Mouse (Mus musculus) CH12.LX (cell line): ENCODE measurements around the gene Btbd1. TPM values are rescaled to one million over a fixed set of nuclear protein-coding genes. Genes with fewer than 3 reads are reported as not detected.
A peak's percentile ranks its signal among the peaks of the same experiment; 100 is the strongest.

ENCODE experiments used
- DNase-seq: peaks from one replicate; pipeline ENCODE4 v3.0.0-alpha.2; 2013; ENCODE audit errors: extremely low read depth
- H3K27ac ChIP-seq: 2 replicates; pipeline ENCODE4 v1.5.1; 2012; ENCODE audit warnings: low read depth, mild to moderate bottlenecking, control low read depth, moderate library complexity; ENCODE audit not compliant: insufficient read depth
- H3K27me3 ChIP-seq: replicated peaks from 2 replicates; pipeline ENCODE3; 2012; ENCODE audit warnings: inconsistent platforms
- H3K36me3 ChIP-seq, 2 experiments: replicated peaks in 1 of 2; 2 replicates each; pipeline versions ENCODE3 to v1.6.1; 2012; ENCODE audit warnings: inconsistent platforms in 1 of 2, low read length in 1 of 2, mild to moderate bottlenecking in 1 of 2, mixed read lengths in 1 of 2, moderate library complexity in 1 of 2; ENCODE audit not compliant: control insufficient read depth in 1 of 2, insufficient read depth in 1 of 2
- H3K4me1 ChIP-seq, 2 experiments: 2 replicates each; pipeline ENCODE4 v1.6.1; 2012; ENCODE audit warnings: inconsistent platforms in 1 of 2, moderate library complexity in 1 of 2; ENCODE audit not compliant: insufficient read depth in 2 of 2, control insufficient read depth in 1 of 2
- H3K4me2 ChIP-seq: 2 replicates; pipeline ENCODE4 v1.6.1; 2012; ENCODE audit warnings: low read depth, mild to moderate bottlenecking, control low read depth; ENCODE audit not compliant: poor library complexity, insufficient read depth, severe bottlenecking
- H3K4me3 ChIP-seq, 3 experiments: fragments of 150-350 bp in 1 of 3; sonication (generic) in 1 of 3; replicated peaks in 1 of 3; 2 replicates each; pipeline versions ENCODE3 to v1.5.1; 2011 to 2012; ENCODE audit warnings: low read depth in 2 of 3, low read length in 2 of 3, mild to moderate bottlenecking in 2 of 3, moderate library complexity in 2 of 3, control low read depth in 1 of 3, improper control_type of control experiment in 1 of 3, inconsistent platforms in 1 of 3, mixed read lengths in 1 of 3; ENCODE audit not compliant: poor library complexity in 1 of 3
- H3K79me2 ChIP-seq: replicated peaks from 2 replicates; pipeline ENCODE4 v1.6.1; 2012; ENCODE audit warnings: mild to moderate bottlenecking, moderate library complexity; ENCODE audit not compliant: control insufficient read depth, poor library complexity, insufficient read depth, severe bottlenecking; ENCODE audit errors: extremely low read depth
- H3K9ac ChIP-seq: 2 replicates; pipeline ENCODE4 v1.6.1; 2012; ENCODE audit warnings: low read depth, mild to moderate bottlenecking, control low read depth, moderate library complexity; ENCODE audit not compliant: insufficient read depth
- H3K9me3 ChIP-seq: replicated peaks from 2 replicates; pipeline ENCODE3; 2012; ENCODE audit warnings: low read length, inconsistent platforms, mixed read lengths
- BHLHE40 ChIP-seq: IDR thresholded peaks from 2 replicates; pipeline ENCODE4 v1.6.1; 2011; ENCODE audit warnings: mild to moderate bottlenecking, low read depth, low read length, improper control_type of control experiment
- CHD1 ChIP-seq: IDR thresholded peaks from 2 replicates; pipeline ENCODE4 v1.6.1; 2012; ENCODE audit warnings: low read depth, low read length, improper control_type of control experiment, inconsistent platforms
- CTCF ChIP-seq, 2 experiments: IDR thresholded peaks in 1 of 2; conservative IDR thresholded peaks in 1 of 2; 2 replicates each; pipeline ENCODE4 v1.5.1; 2011 to 2012; ENCODE audit warnings: low read depth in 2 of 2, low read length in 2 of 2, improper control_type of control experiment in 1 of 2, inconsistent platforms in 1 of 2, mild to moderate bottlenecking in 1 of 2, moderate library complexity in 1 of 2
- ELF1 ChIP-seq: IDR thresholded peaks from 2 replicates; pipeline ENCODE4 v1.6.1; 2014; ENCODE audit warnings: low read depth, mild to moderate bottlenecking, inconsistent platforms, low read length, improper control_type of control experiment
- EP300 ChIP-seq: IDR thresholded peaks from 2 replicates; pipeline ENCODE4 v1.6.1; 2011; ENCODE audit warnings: low read length, improper control_type of control experiment
- HCFC1 ChIP-seq: IDR thresholded peaks from 2 replicates; pipeline ENCODE4 v1.6.1; 2012; ENCODE audit warnings: low read depth, mild to moderate bottlenecking, inconsistent platforms, low read length, improper control_type of control experiment
- IRF4 ChIP-seq: IDR thresholded peaks from 2 replicates; pipeline ENCODE4 v1.6.1; 2014; ENCODE audit warnings: low read depth, mild to moderate bottlenecking, inconsistent platforms, low read length, improper control_type of control experiment
- JUN ChIP-seq: IDR thresholded peaks from 2 replicates; pipeline ENCODE4 v1.6.1; 2011; ENCODE audit warnings: low read depth, mild to moderate bottlenecking, low read length, improper control_type of control experiment, moderate library complexity; ENCODE audit not compliant: insufficient read depth
- JUND ChIP-seq: conservative IDR thresholded peaks from 2 replicates; pipeline ENCODE4 v1.6.1; 2011; ENCODE audit warnings: low read depth, low read length, improper control_type of control experiment
- KAT2A ChIP-seq: IDR thresholded peaks from 2 replicates; pipeline ENCODE4 v1.6.1; 2012; ENCODE audit warnings: low read length, improper control_type of control experiment, inconsistent platforms; ENCODE audit not compliant: insufficient replicate concordance
- MAX ChIP-seq: IDR thresholded peaks from 2 replicates; pipeline ENCODE4 v1.6.1; 2011; ENCODE audit warnings: low read length, improper control_type of control experiment
- MAZ ChIP-seq: IDR thresholded peaks from 2 replicates; pipeline ENCODE4 v1.6.1; 2012; ENCODE audit warnings: low read depth, mild to moderate bottlenecking, inconsistent platforms, low read length, improper control_type of control experiment, moderate library complexity
- MEF2A ChIP-seq: IDR thresholded peaks from 2 replicates; pipeline ENCODE4 v1.6.1; 2014; ENCODE audit warnings: low read depth, mild to moderate bottlenecking, inconsistent platforms, low read length, improper control_type of control experiment, borderline replicate concordance
- MXI1 ChIP-seq: IDR thresholded peaks from 2 replicates; pipeline ENCODE4 v1.6.1; 2011; ENCODE audit warnings: mild to moderate bottlenecking, low read depth, low read length, improper control_type of control experiment
- MYC ChIP-seq: IDR thresholded peaks from 2 replicates; pipeline ENCODE4 v1.6.1; 2011; ENCODE audit warnings: low read depth, mild to moderate bottlenecking, improper control_type of control experiment, low read length
- NELFE ChIP-seq: IDR thresholded peaks from 2 replicates; pipeline ENCODE4 v1.6.1; 2011; ENCODE audit warnings: low read depth, low read length, improper control_type of control experiment
- NRF1 ChIP-seq: IDR thresholded peaks from 2 replicates; pipeline ENCODE4 v1.6.1; 2014; ENCODE audit warnings: low read depth, mild to moderate bottlenecking, inconsistent platforms, low read length, improper control_type of control experiment, moderate library complexity
- POLR2A ChIP-seq: IDR thresholded peaks from 2 replicates; pipeline ENCODE4 v1.6.1; 2011; ENCODE audit warnings: low read depth, mild to moderate bottlenecking, improper control_type of control experiment, low read length
- POLR2AphosphoS2 ChIP-seq: IDR thresholded peaks from 2 replicates; pipeline ENCODE4 v1.6.1; 2011; ENCODE audit warnings: low read depth, low read length, improper control_type of control experiment
- RAD21 ChIP-seq: IDR thresholded peaks from 2 replicates; pipeline ENCODE4 v1.6.1; 2011; ENCODE audit warnings: low read depth, mild to moderate bottlenecking, low read length, improper control_type of control experiment, moderate library complexity
- RCOR1 ChIP-seq: conservative IDR thresholded peaks from 2 replicates; pipeline ENCODE4 v1.6.1; 2012; ENCODE audit warnings: low read depth, mild to moderate bottlenecking, inconsistent platforms, low read length, improper control_type of control experiment
- SMC3 ChIP-seq: IDR thresholded peaks from 2 replicates; pipeline ENCODE4 v1.6.1; 2011; ENCODE audit warnings: low read depth, low read length, improper control_type of control experiment
- TBP ChIP-seq: conservative IDR thresholded peaks from 2 replicates; pipeline ENCODE4 v1.6.1; 2011; ENCODE audit warnings: low read depth, low read length, improper control_type of control experiment
- TCF12 ChIP-seq: IDR thresholded peaks from 2 replicates; pipeline ENCODE4 v1.6.1; 2014; ENCODE audit warnings: low read depth, mild to moderate bottlenecking, inconsistent platforms, low read length, improper control_type of control experiment
- UBTF ChIP-seq: IDR thresholded peaks from 2 replicates; pipeline ENCODE4 v1.6.1; 2012; ENCODE audit warnings: low read depth, mild to moderate bottlenecking, inconsistent platforms, low read length, improper control_type of control experiment, moderate library complexity
- USF1 ChIP-seq: IDR thresholded peaks from 2 replicates; pipeline ENCODE4 v1.6.1; 2014; ENCODE audit warnings: low read depth, mild to moderate bottlenecking, inconsistent platforms, low read length, improper control_type of control experiment
- ZC3H11A ChIP-seq: IDR thresholded peaks from 2 replicates; pipeline ENCODE4 v1.6.1; 2012; ENCODE audit warnings: low read depth, mild to moderate bottlenecking, inconsistent platforms, low read length, improper control_type of control experiment
- ZKSCAN1 ChIP-seq: IDR thresholded peaks from 2 replicates; pipeline ENCODE4 v1.6.1; 2012; ENCODE audit warnings: low read depth, inconsistent platforms, low read length, improper control_type of control experiment, borderline replicate concordance
- ZMIZ1 ChIP-seq: IDR thresholded peaks from 2 replicates; pipeline ENCODE4 v1.6.1; 2012; ENCODE audit warnings: low read depth, mild to moderate bottlenecking, inconsistent platforms, low read length, improper control_type of control experiment
- ZNF384 ChIP-seq: IDR thresholded peaks from 2 replicates; pipeline ENCODE4 v1.6.1; 2012; ENCODE audit warnings: low read depth, low read length, improper control_type of control experiment, inconsistent platforms
- dilution Hi-C: fragments of 300-500 bp; cut with MboI; formaldehyde crosslinking; loops from 2 replicates; pipeline ENCODE4 v1.14.3; 2020; ENCODE audit warnings: low sequenced_read_pairs; ENCODE audit not compliant: extremely low pct_unique_long_range_greater_than_20kb, extremely low pct_ligation_motif_present
- in situ Hi-C: fragments of 300-500 bp; cut with MboI; formaldehyde crosslinking; loops from 3 replicates; pipeline ENCODE4 v1.14.3; 2019; ENCODE audit warnings: low sequenced_read_pairs, low pct_ligation_motif_present, low pct_unique_long_range_greater_than_20kb, mixed read lengths
- polyA plus RNA-seq: library from polyadenylated mRNA; unstranded; fragments of >175 nt; gene quantifications from 2 replicates; pipeline ENCODE4 v1.2.1, GENCODE M21; 2012; ENCODE audit warnings: low read depth; ENCODE audit not compliant: insufficient read length
- total RNA-seq, 2 experiments: library from RNA; depleted of rRNA; stranded (reverse); fragments of 300-350 nt in 1 of 2; fragments of >200 nt in 1 of 2; gene quantifications; 2 replicates each; pipeline ENCODE4 v1.2.3; 2012 to 2014

The Btbd1 gene
- total and polyA plus RNA-seq, 3 experiments = 45.8 to 88.8 (median 67.1) TPM

DNA sequence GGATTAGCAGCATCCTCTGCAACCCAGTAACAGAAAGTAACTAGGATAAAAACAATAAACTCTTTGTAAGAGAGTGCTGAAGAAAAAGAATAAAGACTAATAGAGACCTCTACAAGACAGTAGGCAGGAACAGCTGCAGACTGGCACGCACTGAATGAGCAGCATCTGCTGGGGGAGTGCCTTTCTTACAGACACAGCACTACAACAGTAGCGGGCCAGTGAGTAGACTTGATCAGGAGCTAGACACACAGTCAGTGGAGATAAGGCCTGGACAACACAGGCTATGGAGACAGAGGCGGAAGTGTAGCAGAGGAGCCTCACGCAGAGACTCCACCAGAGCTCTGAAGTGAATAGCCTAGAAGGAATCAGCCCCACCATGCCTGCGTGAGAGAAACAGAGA lies 23.2 kb downstream of the Btbd1 start:
- H3K4me1 ChIP-seq = no peaks in the 10 kb centered on the region
- no peak for DNase-seq
- H3K4me2 ChIP-seq = no peak overlapping the region
- no peak overlapping the region for H3K27ac ChIP-seq
- peaks cover 7% of the 10 kb centered on the region; the same call in 1 of the 2 replicates for H3K79me2 ChIP-seq
- H3K9ac ChIP-seq = no peak overlapping the region
- H3K36me3 ChIP-seq = peaks cover 17 to 55% of the 10 kb centered on the region in 2 experiments
- H3K27me3 ChIP-seq = no peaks in the 10 kb centered on the region
- H3K4me3 ChIP-seq = no peak overlapping the region
- in situ Hi-C loops (no loop called here), dilution Hi-C loops (no loop called here)
- H3K9me3 ChIP-seq = no peaks in the 10 kb centered on the region
- TF ChIP-seq TBP (no peak), POLR2AphosphoS2 (no peak), RAD21 (no peak), EP300 (no peak), MAZ (no peak), ELF1 (no peak), CHD1 (no peak), UBTF (no peak), ZNF384 (no peak), ZMIZ1 (no peak), ZC3H11A (no peak), TCF12 (no peak), RCOR1 (no peak), MEF2A (no peak), USF1 (no peak), IRF4 (no peak), POLR2A (no peak), BHLHE40 (no peak), NELFE (no peak), ZKSCAN1 (no peak)

DNA sequence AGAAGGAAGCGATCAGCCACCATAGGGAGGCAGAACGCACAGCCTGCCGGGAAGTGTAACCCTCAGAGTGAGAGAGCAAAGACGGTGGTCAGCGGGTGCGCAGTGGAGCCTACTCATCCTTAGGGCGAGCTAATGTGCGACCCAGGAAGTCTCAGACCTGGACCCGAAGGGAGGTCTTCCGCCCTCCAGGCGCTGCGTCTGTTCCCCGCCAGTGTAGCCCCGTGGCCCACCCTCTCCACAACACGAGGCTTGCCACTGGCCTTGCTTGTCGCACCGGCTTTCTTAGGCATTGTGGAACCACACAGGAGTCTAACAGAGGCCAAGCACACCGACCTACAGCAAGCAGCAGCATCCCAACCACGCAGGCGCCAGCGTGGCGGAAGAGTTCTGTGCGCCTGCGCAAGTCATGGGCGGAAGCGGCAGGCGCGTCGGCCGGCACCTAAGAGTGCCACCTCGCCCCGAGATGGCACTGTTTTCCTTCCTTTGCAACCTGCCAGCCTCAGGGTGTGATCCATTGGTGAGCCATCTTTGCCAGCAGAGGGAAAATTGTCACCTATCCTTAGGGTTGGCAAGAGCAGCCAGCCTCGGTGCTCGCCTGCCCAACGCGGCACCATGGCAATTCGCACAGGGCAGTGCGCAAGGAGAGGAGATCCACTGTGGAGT lies 40.0 kb downstream of the Btbd1 start, which contains the start of gene 3110040N11Rik:
Gene 3110040N11Rik, minus strand, starts transcription at position 384 of the 663 bp plus-strand sequence.
- peak; percentile 90 for DNase-seq
- dilution Hi-C loops = no loop called here
- H3K79me2 ChIP-seq = no peaks in the 10 kb centered on the region; the same call in 1 of the 2 replicates
- H3K36me3 ChIP-seq = peaks cover 8 to 36% of the 10 kb centered on the region in 2 experiments
- peaks cover 0 to 14% of the 10 kb centered on the region in 2 experiments; a peak in 1 of 4 replicates for H3K4me1 ChIP-seq
- in situ Hi-C loops = loop anchor here (25.0 kb wide), 2 partner anchors 323 to 473 kb away; no protein-coding TSS in a partner anchor
- H3K9ac ChIP-seq = peak within 1 kb of the TSS; percentile 74
- no peaks in the 10 kb centered on the region for H3K9me3 ChIP-seq
- peak within 1 kb of the TSS; percentile 82 for H3K4me2 ChIP-seq
- no peaks in the 10 kb centered on the region for H3K27me3 ChIP-seq
- H3K4me3 ChIP-seq = peak within 1 kb of the TSS; percentile 46 to 81 (median 68)
- H3K27ac ChIP-seq = peak within 1 kb of the TSS; percentile 93
- peak; percentile 66 for TF ChIP-seq RAD21
- TF ChIP-seq TCF12 = peak; percentile 78
- TF ChIP-seq POLR2A = peak; percentile 99
- peak; percentile 96 for TF ChIP-seq NRF1
- no peak for TF ChIP-seq EP300
- peak; percentile 70 for TF ChIP-seq MYC
- peak; percentile 48; the same call in 1 of the 2 replicates for TF ChIP-seq KAT2A
- TF ChIP-seq JUN = no peak
- TF ChIP-seq ZMIZ1 = peak; percentile 81; the same call in 1 of the 2 replicates
- TF ChIP-seq USF1 = no peak
- TF ChIP-seq JUND = no peak
- peak in 1 of 2 experiments; percentile 76; a peak in 2 of 4 replicates for TF ChIP-seq CTCF (conservative IDR thresholded peaks at IDR 0.05 in 1 of 2, IDR thresholded peaks at IDR 0.05 in 1 of 2; ENCODE audit: low read depth in 2 of 2, low read length in 2 of 2)
- no peak for TF ChIP-seq ZKSCAN1
- TF ChIP-seq MAX = peak; percentile 78; the same call in 1 of the 2 replicates
- TF ChIP-seq SMC3 = peak; percentile 60
- peak; percentile 64; the same call in 1 of the 2 replicates for TF ChIP-seq MXI1
- no peak for TF ChIP-seq ZC3H11A
- no peak; the same call in 1 of the 2 replicates for TF ChIP-seq TBP
- peak; percentile 92 for TF ChIP-seq NELFE
- peak; percentile 94 for TF ChIP-seq ELF1
- peak; percentile 94 for TF ChIP-seq POLR2AphosphoS2
- peak; percentile 74; the same call in 1 of the 2 replicates for TF ChIP-seq HCFC1
